Mouse (Mus musculus): ENCODE data around the gene Col11a1. TPM values are rescaled to one million over a fixed set of nuclear protein-coding genes. Genes with fewer than 3 reads are reported as not detected.

Col11a1 gene
- polyA plus RNA-seq, 1 experiment from 2014 or later: 8.8 TPM

- no peaks in the 10 kb centered on the region for H3K36me3 ChIP-seq (ENCODE audit: poor library complexity, severe bottlenecking)
- H3K27ac ChIP-seq: no peak overlapping the region
- H3K9ac ChIP-seq: no peak overlapping the region
- WGBS: 94% methylated on average over 6 of the region's 6 CpGs
- no peak overlapping the region for H3K4me3 ChIP-seq
- H3K4me2 ChIP-seq: no peak overlapping the region
- no peak for ATAC-seq
- H3K27me3 ChIP-seq: no peaks in the 10 kb centered on the region
- H3K4me1 ChIP-seq: peaks cover 4% of the 10 kb centered on the region; the same call in 1 of the 2 replicates
- no peaks in the 10 kb centered on the region for H3K9me3 ChIP-seq (replicated peaks)
These were observed 167.8 kb downstream of the Col11a1 start for GRCm38 (mm10) chr3:114197964-114198750.

- no peak overlapping the region for H3K4me2 ChIP-seq
- WGBS: 88% methylated on average over 4 of the region's 4 CpGs
- no peak overlapping the region for H3K27ac ChIP-seq
- H3K9me3 ChIP-seq (replicated peaks): no peaks in the 10 kb centered on the region
- no peak overlapping the region for H3K4me3 ChIP-seq
- H3K9ac ChIP-seq: no peak overlapping the region
- 0 out of 2 replicates have a peak, but pooled peaks cover 4% of the 10 kb centered on the region for H3K36me3 ChIP-seq (ENCODE audit: poor library complexity, severe bottlenecking)
- H3K4me1 ChIP-seq: no peaks in the 10 kb centered on the region
- ATAC-seq: peak; percentile 77
- H3K27me3 ChIP-seq: no peaks in the 10 kb centered on the region
These were observed 181.9 kb downstream of the Col11a1 start for GRCm38 (mm10) chr3:114212255-114212654.

- ATAC-seq: peak; percentile 41; the same call in 1 of the 2 replicates
- WGBS: 90% methylated on average over 5 of the region's 5 CpGs
- H3K4me1 ChIP-seq: no peaks in the 10 kb centered on the region
- H3K27ac ChIP-seq: no peak overlapping the region
- no peaks in the 10 kb centered on the region for H3K27me3 ChIP-seq
- 0 out of 2 replicates have a peak, but pooled peaks cover 4% of the 10 kb centered on the region for H3K36me3 ChIP-seq (ENCODE audit: poor library complexity, severe bottlenecking)
- H3K9me3 ChIP-seq (replicated peaks): no peaks in the 10 kb centered on the region
- no peak overlapping the region for H3K4me2 ChIP-seq
- H3K9ac ChIP-seq: no peak overlapping the region
- no peak overlapping the region for H3K4me3 ChIP-seq
These were observed 185.8 kb downstream of the Col11a1 start for GRCm38 (mm10) chr3:114216105-114216504.

DNA sequence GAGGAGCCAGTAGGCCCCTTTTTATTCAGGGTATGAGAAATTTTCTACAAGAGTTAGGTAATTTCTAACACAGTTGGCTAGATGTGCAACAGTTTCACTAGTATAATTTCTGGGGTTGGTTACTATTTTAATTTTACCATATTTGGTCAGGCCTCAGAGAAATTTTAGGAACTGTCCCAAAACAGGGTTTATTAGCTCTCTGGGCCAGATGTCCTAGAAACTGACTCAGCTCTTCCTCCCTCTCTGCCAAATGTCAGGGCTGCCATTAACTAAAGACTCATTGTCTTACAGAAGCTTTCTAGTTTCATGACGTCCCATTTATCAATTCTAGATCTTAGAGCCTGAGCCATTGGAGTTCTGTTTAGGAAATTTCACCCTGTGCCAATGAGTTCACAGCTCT, 199.2 kb downstream of the Col11a1 start:
- ATAC-seq: no peak
- no peak overlapping the region for H3K4me3 ChIP-seq
- H3K9ac ChIP-seq: no peak overlapping the region
- no peaks in the 10 kb centered on the region for H3K36me3 ChIP-seq (ENCODE audit: poor library complexity, severe bottlenecking)
- no peaks in the 10 kb centered on the region for H3K9me3 ChIP-seq (replicated peaks)
- H3K4me1 ChIP-seq: no peaks in the 10 kb centered on the region
- 71% methylated on average over 1 of the region's 1 CpGs for WGBS
- no peak overlapping the region for H3K27ac ChIP-seq
- no peak overlapping the region for H3K4me2 ChIP-seq
- no peaks in the 10 kb centered on the region for H3K27me3 ChIP-seq
